Mouse (Mus musculus) embryonic facial prominence, embryonic 11.5 days (tissue): Measurements from ENCODE around the gene Uso1. TPM values are rescaled to one million over a fixed set of nuclear protein-coding genes. Genes with fewer than 3 reads are reported as not detected.
"Not testable (repeated sequence)": the region's sequence is repeated elsewhere in the genome, so short reads cannot be mapped to it uniquely, and the experiment has no call there.

Experiments
- ATAC-seq: fragments of 200-750 bp; cut with Nextera tagmentation; replicated peaks from 2 replicates; pipeline ENCODE4 v1.8.0; 2017; ENCODE audit warnings: low read depth; ENCODE audit not compliant: insufficient number of reproducible peaks, low FRiP score, low TSS enrichment
- DNase-seq: peaks from one replicate; pipeline ENCODE4 v3.0.0-alpha.2; 2015; ENCODE audit warnings: low spot score
- H3K27ac ChIP-seq: fragments of 300-500 bp; sonication (generic); replicated peaks from 2 replicates; pipeline ENCODE4 v1.5.1; 2014; ENCODE audit warnings: mild to moderate bottlenecking, low read depth, low read length, control low read depth
- H3K27me3 ChIP-seq: fragments of 300-500 bp; sonication (generic); 2 replicates; pipeline ENCODE4 v1.6.1; 2014; ENCODE audit warnings: mild to moderate bottlenecking, low read length, moderate library complexity, mixed read lengths; ENCODE audit not compliant: control insufficient read depth, insufficient read depth
- H3K36me3 ChIP-seq: fragments of 300-500 bp; sonication (generic); replicated peaks from 2 replicates; pipeline ENCODE4 v1.6.1; 2014; ENCODE audit warnings: low read depth, mild to moderate bottlenecking, low read length, moderate library complexity, mixed read lengths; ENCODE audit not compliant: control insufficient read depth, insufficient read depth
- H3K4me1 ChIP-seq: fragments of 300-500 bp; sonication (generic); 2 replicates; pipeline ENCODE4 v1.6.1; 2014; ENCODE audit warnings: low read length, mixed read lengths; ENCODE audit not compliant: control insufficient read depth, insufficient read depth
- H3K4me2 ChIP-seq: fragments of 300-500 bp; sonication (generic); 2 replicates; pipeline ENCODE4 v1.6.1; 2014; ENCODE audit warnings: low read depth, mild to moderate bottlenecking, control low read depth, low read length, moderate library complexity
- H3K4me3 ChIP-seq: fragments of 300-500 bp; sonication (generic); 2 replicates; pipeline ENCODE4 v1.5.1; 2014; ENCODE audit warnings: low read depth, low read length, control low read depth
- H3K9ac ChIP-seq: fragments of 300-500 bp; sonication (generic); replicated peaks from 2 replicates; pipeline ENCODE4 v1.6.1; 2014; ENCODE audit warnings: mild to moderate bottlenecking, control low read depth, low read length
- H3K9me3 ChIP-seq: fragments of 300-500 bp; sonication (generic); replicated peaks from 2 replicates; pipeline ENCODE4 v1.6.1; 2016; ENCODE audit warnings: mild to moderate bottlenecking, low read length, inconsistent platforms, mixed read lengths; ENCODE audit not compliant: control insufficient read depth
- WGBS: fragments of 180-500 bp; shearing (Covaris S2); extraction: QIAGEN DNeasy Blood & Tissue Kit; methylation state at CpG from one replicate; pipeline ENCODE4 v1.1.7; 2014; 5-methylcytosine and 5-hydroxymethylcytosine counted together
- polyA plus RNA-seq: library from polyadenylated mRNA; unstranded; fragments of >200 nt; fragmentation: Nextera tagmentation; extraction: Ambion mirVana; gene quantifications from 2 replicates; pipeline ENCODE4 v1.2.1, GENCODE M21; 2014

Gene Uso1
- polyA plus RNA-seq, 1 experiment from 2014 or later = 26.0 TPM

- Histone ChIP-seq H3K36me3 (no peaks in the 10 kb centered on the region), H3K9me3 (no peaks in the 10 kb centered on the region), H3K27ac (no peak overlapping the region), H3K4me3 (no peak overlapping the region), H3K4me1 (no peaks in the 10 kb centered on the region), H3K27me3 (no peaks in the 10 kb centered on the region), H3K4me2 (no peak overlapping the region), H3K9ac (no peak overlapping the region)
- ATAC-seq (no peak), DNase-seq (no peak)
- 64% methylated on average over 1 of the region's 1 CpGs for WGBS
Observed at GRCm38 (mm10) chr5:92129321-92129768, 8.4 kb upstream of the Uso1 start.

- no peak overlapping the region for H3K4me2 ChIP-seq
- 91% methylated on average over 6 of the region's 6 CpGs for WGBS
- no peaks in the 10 kb centered on the region for H3K4me1 ChIP-seq
Observed at GRCm38 (mm10) chr5:92130040-92130682, 7.6 kb upstream of the Uso1 start.

GRCm38 (mm10) chr5:92132127-92132526 lies 5.6 kb upstream of the Uso1 start:
- Histone ChIP-seq H3K27ac (no peak overlapping the region), H3K4me3 (no peak overlapping the region), H3K9me3 (no peaks in the 10 kb centered on the region), H3K36me3 (no peaks in the 10 kb centered on the region), H3K4me1 (no peaks in the 10 kb centered on the region), H3K27me3 (no peaks in the 10 kb centered on the region), H3K9ac (no peak overlapping the region), H3K4me2 (no peak overlapping the region)
- DNase-seq (no peak), ATAC-seq (no peak)
- WGBS = 89% methylated on average over 4 of the region's 4 CpGs

More at GRCm38 (mm10) chr5:92130040-92130682, 7.6 kb upstream of the Uso1 start:
- Histone ChIP-seq H3K27ac (no peak overlapping the region), H3K27me3 (no peaks in the 10 kb centered on the region), H3K9ac (no peak overlapping the region), H3K36me3 (no peaks in the 10 kb centered on the region), H3K9me3 (no peaks in the 10 kb centered on the region), H3K4me3 (no peak overlapping the region)
- DNase-seq (no peak), ATAC-seq (no peak)

- H3K9ac ChIP-seq, ATAC-seq, H3K27ac ChIP-seq, H3K36me3 ChIP-seq, H3K27me3 ChIP-seq, H3K4me3 ChIP-seq, H3K9me3 ChIP-seq, H3K4me1 ChIP-seq, DNase-seq, H3K4me2 ChIP-seq: not testable (repeated sequence)
- 71% methylated on average over 4 of the region's 4 CpGs for WGBS
Observed at GRCm38 (mm10) chr5:92133006-92133405, 4.7 kb upstream of the Uso1 start.

- no peaks in the 10 kb centered on the region for H3K27me3 ChIP-seq
Observed at GRCm38 (mm10) chr5:92134934-92135333, 2.8 kb upstream of the Uso1 start.

GRCm38 (mm10) chr5:92136536-92137238 lies 1.1 kb upstream of the Uso1 start:
- WGBS = 67% methylated on average over 9 of the region's 9 CpGs
- H3K9me3 ChIP-seq = no peaks in the 10 kb centered on the region
- H3K4me3 ChIP-seq = peak overlapping the region; percentile 93
- no peak overlapping the region for H3K27ac ChIP-seq
- no peaks in the 10 kb centered on the region for H3K36me3 ChIP-seq
- H3K4me1 ChIP-seq = no peaks in the 10 kb centered on the region
- ATAC-seq (no peak), DNase-seq (no peak)
- H3K4me2 ChIP-seq = peak overlapping the region; percentile 53; the same call in 1 of the 2 replicates
- H3K27me3 ChIP-seq = no peaks in the 10 kb centered on the region
- H3K9ac ChIP-seq = peak overlapping the region; percentile 9

More at GRCm38 (mm10) chr5:92134934-92135333, 2.8 kb upstream of the Uso1 start:
- no peak overlapping the region for H3K4me3 ChIP-seq
- no peaks in the 10 kb centered on the region for H3K36me3 ChIP-seq
- no peak for DNase-seq
- H3K4me1 ChIP-seq = no peaks in the 10 kb centered on the region
- H3K4me2 ChIP-seq = no peak overlapping the region
- H3K27ac ChIP-seq = no peak overlapping the region
- ATAC-seq = no peak
- 86% methylated on average over 3 of the region's 3 CpGs for WGBS
- no peaks in the 10 kb centered on the region for H3K9me3 ChIP-seq
- no peak overlapping the region for H3K9ac ChIP-seq

GRCm38 (mm10) chr5:92138093-92138621 lies 419 bp downstream of the Uso1 start:
- WGBS = under 1% methylated on average over 30 of the region's 43 CpGs
- H3K36me3 ChIP-seq = no peaks in the 10 kb centered on the region
- no peak overlapping the region; the same call in 1 of the 2 replicates for H3K27ac ChIP-seq
- peak; percentile 82 for ATAC-seq
- peak overlapping the region; percentile 93 for H3K4me3 ChIP-seq
- no peaks in the 10 kb centered on the region for H3K9me3 ChIP-seq
- no peaks in the 10 kb centered on the region for H3K27me3 ChIP-seq
- peak overlapping the region; percentile 86 for H3K9ac ChIP-seq
- peak; percentile 40 for DNase-seq
- peak overlapping the region; percentile 58 for H3K4me2 ChIP-seq
- H3K4me1 ChIP-seq = no peaks in the 10 kb centered on the region

- no peak for ATAC-seq
- peak overlapping the region; percentile 93 for H3K4me3 ChIP-seq
- 7% methylated on average over 1 of the region's 1 CpGs for WGBS
- H3K27me3 ChIP-seq = no peaks in the 10 kb centered on the region
- no peaks in the 10 kb centered on the region for H3K4me1 ChIP-seq
- no peaks in the 10 kb centered on the region for H3K9me3 ChIP-seq
- no peak for DNase-seq
- H3K27ac ChIP-seq = no peak overlapping the region
- peak overlapping the region; percentile 58; the same call in 1 of the 2 replicates for H3K4me2 ChIP-seq
- no peaks in the 10 kb centered on the region for H3K36me3 ChIP-seq
- H3K9ac ChIP-seq = no peak overlapping the region; the same call in 1 of the 2 replicates
Observed at GRCm38 (mm10) chr5:92139191-92139590, 1.5 kb downstream of the Uso1 start.
